ENCODE assay signal across 12 mouse cellular contexts in genomic region chr17:28236636-28237015, GRCm38 (mm10). TPM values are rescaled to one million over a fixed set of nuclear protein-coding genes. Genes with fewer than 3 reads are reported as not detected.
DNase-seq lines count a peak whose midpoint lies in the region; ATAC-seq and TF ChIP-seq lines count a peak whose summit lies in the region.
"Had no signal": no experiment of that assay in that cellular context is flagged by ENCODE, and none has a peak within 500 bp of the region (broad histone marks: within the 10 kb centered on the region; RNA-seq: fewer than 3 reads in every experiment).

No protein-coding gene starts in this region.

- no peak for TF ChIP-seq CTCF in heart, adult 2 months (IDR thresholded peaks at IDR 0.05)

- peaks cover 21% of the 10 kb centered on the region for H3K4me1 ChIP-seq in heart, adult 2 months (ENCODE audit: control insufficient read depth, insufficient read depth, low read length)
- peaks cover 29% of the 10 kb centered on the region for H3K4me1 ChIP-seq in heart, embryonic 10.5 days
- peaks cover 79% of the 10 kb centered on the region for H3K4me1 ChIP-seq in liver, embryonic 12.5 days

- no peaks in the 10 kb centered on the region for H3K9me3 ChIP-seq in heart, embryonic 10.5 days
- no peaks in the 10 kb centered on the region for H3K9me3 ChIP-seq in liver, embryonic 12.5 days (replicated peaks)
- H3K9me3 ChIP-seq: heart, embryonic 13.5 days had no signal

- H3K27ac ChIP-seq in heart, adult 2 months, result peak overlapping the region; percentile 75
- no peak overlapping the region for H3K27ac ChIP-seq in heart, embryonic 10.5 days
- peak overlapping the region; percentile 87 for H3K27ac ChIP-seq in liver, embryonic 12.5 days
- H3K27ac ChIP-seq: heart, embryonic 13.5 days had no signal

- H3K27me3 ChIP-seq in heart, adult 2 months (ENCODE audit: control insufficient read depth, insufficient read depth, low read length), result no peaks in the 10 kb centered on the region
- no peaks in the 10 kb centered on the region for H3K27me3 ChIP-seq in heart, embryonic 10.5 days (ENCODE audit: insufficient read depth, poor library complexity, severe bottlenecking)
- no peaks in the 10 kb centered on the region for H3K27me3 ChIP-seq in liver, embryonic 12.5 days (replicated peaks)
- H3K27me3 ChIP-seq: heart, embryonic 13.5 days had no signal

- TF ChIP-seq POLR2A in heart, adult 2 months (IDR thresholded peaks at IDR 0.05; ENCODE audit: insufficient read depth, low read depth, low read length), result no peak

- TF ChIP-seq EP300 in heart, adult 2 months (IDR thresholded peaks at IDR 0.05; ENCODE audit: insufficient read depth, low read depth, low read length), result no peak

- peak; percentile 59 for ATAC-seq in liver, embryonic 12.5 days

- H3K9ac ChIP-seq in heart, adult 2 months (ENCODE audit: low read depth, low read length), result no peak overlapping the region
- peak overlapping the region; percentile 62 for H3K9ac ChIP-seq in liver, embryonic 12.5 days
- H3K9ac ChIP-seq: heart, embryonic 13.5 days had no signal

- peak overlapping the region; percentile 74 for H3K4me2 ChIP-seq in liver, embryonic 12.5 days
- H3K4me2 ChIP-seq: heart, embryonic 13.5 days had no signal

- WGBS in heart, adult 2 months, result 63% methylated on average over 4 of the region's 4 CpGs
- 90% methylated on average over 4 of the region's 4 CpGs for WGBS in heart, embryonic 10.5 days
- WGBS in liver, embryonic 12.5 days (ENCODE audit: insufficient replicate concordance), result 59% methylated on average over 4 of the region's 4 CpGs

- no peaks in the 10 kb centered on the region; the same call in none of the 2 replicates for H3K79me2 ChIP-seq in heart, adult 2 months (replicated peaks; ENCODE audit: control insufficient read depth, insufficient read depth, low read length)

- intact Hi-C loops in heart, adult 2 months (cut with DNase I), result loop anchor here (5.0 kb wide), 1 partner anchor 36 kb away; no protein-coding TSS in a partner anchor

- H3K36me3 ChIP-seq in heart, adult 2 months (ENCODE audit: control insufficient read depth, insufficient read depth, low read length), result no peaks in the 10 kb centered on the region
- peaks cover 41% of the 10 kb centered on the region for H3K36me3 ChIP-seq in heart, embryonic 10.5 days
- peaks cover 41% of the 10 kb centered on the region for H3K36me3 ChIP-seq in liver, embryonic 12.5 days

- H3K4me3 ChIP-seq in heart, adult 2 months, result no peak overlapping the region
- H3K4me3 ChIP-seq in heart, embryonic 10.5 days, result no peak overlapping the region; the same call in 1 of the 2 replicates
- H3K4me3 ChIP-seq in liver, embryonic 12.5 days, result peak overlapping the region; percentile 29
- H3K4me3 ChIP-seq: heart, embryonic 13.5 days had no signal

- DNase-seq in heart, adult 2 months, result no peak
- DNase-seq in heart, embryonic 10.5 days (ENCODE audit: low spot score), result no peak
- peak; percentile 79 for DNase-seq in 3T3-L1 (ENCODE audit: low read depth, low spot score)
- DNase-seq in adipocyte (ENCODE audit: low spot score), result peak; percentile 81
- DNase-seq in frontal cortex, postnatal 36 days (ENCODE audit: low spot score in 2 of 2), result no peak
- no peak for DNase-seq in cerebellum, adult 11 months
- DNase-seq in heart, postnatal 4 days, result no peak
- DNase-seq: kidney, postnatal 14 days; lung, postnatal 14 days; midbrain, embryonic 14.5 days had no signal

RNA-seq across cellular contexts. Expression of gene Ppard, which starts 4.1 kb away (rescaled TPM):
- 10 to 100 TPM; 31.5 to 35.9 TPM for total RNA-seq in heart, adult 2 months (2021)
- polyA plus RNA-seq in heart, adult 2 months (2012; rRNA removed), result 31.2 and 33.0 TPM in 2 replicates
- 0.87 and 1.2 TPM in 2 replicates for polyA plus RNA-seq in heart, embryonic 10.5 days (2016; fragmentation: Nextera tagmentation; extraction: Ambion mirVana)
- 2.0 and 2.1 TPM in 2 replicates for polyA plus RNA-seq in liver, embryonic 12.5 days (2016; fragmentation: Nextera tagmentation; extraction: Ambion mirVana)
- total RNA-seq in heart, postnatal 4 days (2021), result 10 to 100 TPM; 21.9 to 22.3 TPM

RNA-seq across cellular contexts. Expression of gene Def6, which starts 29.0 kb away (rescaled TPM):
- total RNA-seq in heart, adult 2 months (2021), result 1 to 10 TPM; 2.9 to 4.5 TPM
- polyA plus RNA-seq in heart, adult 2 months (2012; rRNA removed), result 3.4 and 4.0 TPM in 2 replicates
- polyA plus RNA-seq in heart, embryonic 10.5 days (2016; fragmentation: Nextera tagmentation; extraction: Ambion mirVana), result 3.2 and 5.2 TPM in 2 replicates
- polyA plus RNA-seq in liver, embryonic 12.5 days (2016; fragmentation: Nextera tagmentation; extraction: Ambion mirVana), result 21.6 and 25.2 TPM in 2 replicates
- total RNA-seq in heart, postnatal 4 days (2021), result 1 to 10 TPM; 2.8 to 3.3 TPM

RNA-seq across cellular contexts. Expression of gene Zfp523, which starts 59.7 kb away (rescaled TPM):
- total RNA-seq in heart, adult 2 months (2021), result 10 to 100 TPM; 12.4 to 12.5 TPM
- 22.9 and 30.8 TPM in 2 replicates for polyA plus RNA-seq in heart, adult 2 months (2012; rRNA removed)
- 28.1 and 34.2 TPM in 2 replicates for polyA plus RNA-seq in heart, embryonic 10.5 days (2016; fragmentation: Nextera tagmentation; extraction: Ambion mirVana)
- 11.1 TPM in 2 replicates for polyA plus RNA-seq in liver, embryonic 12.5 days (2016; fragmentation: Nextera tagmentation; extraction: Ambion mirVana)
- total RNA-seq in heart, postnatal 4 days (2021), result 10 to 100 TPM; 29.2 to 32.8 TPM

Comparison
In these comparisons a context has a peak if more than half of its experiments do, and no peak if none do; other contexts are left out.
1. RNA of gene Ppard, which starts 4.1 kb away (polyA plus RNA-seq): 31.2 to 33.0 TPM in heart, adult 2 months; 2.0 to 2.1 TPM in liver, embryonic 12.5 days and 0.87 to 1.2 TPM in heart, embryonic 10.5 days; every median in the first group is over 10 times any median in the second.
2. DNase-seq: peak in 3T3-L1 (single experiment) and adipocyte (single experiment); none in heart, adult 2 months (0 of 2), heart, embryonic 10.5 days (single experiment), frontal cortex, postnatal 36 days (0 of 2), cerebellum, adult 11 months (single experiment) and heart, postnatal 4 days (single experiment).